Mouse (Mus musculus): ENCODE measurements around the gene Leprot.

DNA sequence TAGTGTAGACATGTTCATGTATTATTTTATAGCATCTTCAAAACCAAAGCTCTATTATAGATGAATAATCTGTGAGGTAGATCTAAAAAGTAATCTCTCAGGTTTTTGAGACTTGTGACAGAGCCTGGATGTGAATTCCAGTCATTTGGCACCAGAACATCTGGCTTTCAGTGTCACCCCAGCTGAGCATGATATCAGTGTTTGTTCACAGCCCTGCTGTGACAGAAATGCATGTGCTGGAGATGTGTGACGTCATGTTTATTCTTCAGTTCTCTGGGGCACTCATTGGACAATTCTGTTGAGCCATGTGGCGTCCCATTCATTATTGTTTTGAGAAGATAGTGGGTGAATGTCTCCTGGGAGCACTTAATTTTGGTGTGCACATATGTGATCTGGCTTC lies 11.9 kb upstream of the Leprot start:
- no peak for TF ChIP-seq TCF12 (IDR thresholded peaks at IDR 0.05; ENCODE audit: insufficient read depth, poor library complexity, severe bottlenecking)
- no peak for TF ChIP-seq USF1 (IDR thresholded peaks at IDR 0.05; ENCODE audit: low read depth)
- no peak for TF ChIP-seq MAX (IDR thresholded peaks at IDR 0.05; ENCODE audit: low read depth)
- no peak for TF ChIP-seq POLR2A (IDR thresholded peaks at IDR 0.05; ENCODE audit: insufficient read length, low read depth)
- no peak for TF ChIP-seq MYOG (IDR thresholded peaks at IDR 0.05; ENCODE audit: control insufficient read depth in 1 of 3, insufficient read depth in 1 of 3, insufficient read length in 2 of 3, low read depth in 2 of 3)
- no peak for TF ChIP-seq CEBPB (IDR thresholded peaks at IDR 0.05; ENCODE audit: insufficient read depth, poor library complexity, severe bottlenecking)
- TF ChIP-seq E2F4 (IDR thresholded peaks at IDR 0.05; ENCODE audit: insufficient read depth), result no peak
- no peak for TF ChIP-seq POLR2AphosphoS2 (IDR thresholded peaks at IDR 0.05; ENCODE audit: insufficient read length, low read depth)
- no peak for TF ChIP-seq SRF (IDR thresholded peaks at IDR 0.05; ENCODE audit: control insufficient read depth, insufficient read length, low read depth)
- TF ChIP-seq TCF3 (IDR thresholded peaks at IDR 0.05; ENCODE audit: insufficient read length, low read depth), result no peak
